Mouse (Mus musculus): ENCODE results near the gene Naa30.

DNA sequence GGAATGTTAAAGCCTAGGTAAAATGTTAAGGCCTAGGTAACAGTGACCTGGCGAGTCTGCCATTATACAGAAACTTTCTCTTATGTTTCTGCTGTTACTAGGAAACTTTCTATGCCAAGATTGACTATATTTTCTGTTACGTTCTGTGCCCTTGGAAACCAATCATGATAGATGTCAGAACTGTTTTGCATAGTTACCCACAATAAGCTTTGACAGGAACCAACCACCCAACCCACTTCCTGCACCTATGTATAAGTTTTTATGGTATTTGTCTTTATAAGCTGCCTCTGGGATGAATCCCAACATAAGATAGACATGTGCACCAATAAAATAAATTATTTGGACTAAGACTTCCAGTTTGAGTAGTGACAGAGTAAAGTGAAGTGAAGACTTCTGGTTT lies 49.7 kb downstream of the Naa30 start:
- TF ChIP-seq GATA1 (IDR thresholded peaks at IDR 0.05; ENCODE audit: borderline replicate concordance, low read length) (no peak), FLI1 (IDR thresholded peaks at IDR 0.05; ENCODE audit: low read length) (no peak)

Measured in megakaryocyte, embryonic 14.5 days (primary cell).